Mouse (Mus musculus) right cerebral cortex, postnatal 4 days (tissue): ENCODE results near the gene Slc27a3.
"Not testable (repeated sequence)": the region's sequence is repeated elsewhere in the genome, so short reads cannot be mapped to it uniquely, and the experiment has no call there.

Experiments
- DNase-seq: peaks from one replicate; pipeline ENCODE4 v3.0.0-alpha.2; 2022

Gene Slc27a3

DNA sequence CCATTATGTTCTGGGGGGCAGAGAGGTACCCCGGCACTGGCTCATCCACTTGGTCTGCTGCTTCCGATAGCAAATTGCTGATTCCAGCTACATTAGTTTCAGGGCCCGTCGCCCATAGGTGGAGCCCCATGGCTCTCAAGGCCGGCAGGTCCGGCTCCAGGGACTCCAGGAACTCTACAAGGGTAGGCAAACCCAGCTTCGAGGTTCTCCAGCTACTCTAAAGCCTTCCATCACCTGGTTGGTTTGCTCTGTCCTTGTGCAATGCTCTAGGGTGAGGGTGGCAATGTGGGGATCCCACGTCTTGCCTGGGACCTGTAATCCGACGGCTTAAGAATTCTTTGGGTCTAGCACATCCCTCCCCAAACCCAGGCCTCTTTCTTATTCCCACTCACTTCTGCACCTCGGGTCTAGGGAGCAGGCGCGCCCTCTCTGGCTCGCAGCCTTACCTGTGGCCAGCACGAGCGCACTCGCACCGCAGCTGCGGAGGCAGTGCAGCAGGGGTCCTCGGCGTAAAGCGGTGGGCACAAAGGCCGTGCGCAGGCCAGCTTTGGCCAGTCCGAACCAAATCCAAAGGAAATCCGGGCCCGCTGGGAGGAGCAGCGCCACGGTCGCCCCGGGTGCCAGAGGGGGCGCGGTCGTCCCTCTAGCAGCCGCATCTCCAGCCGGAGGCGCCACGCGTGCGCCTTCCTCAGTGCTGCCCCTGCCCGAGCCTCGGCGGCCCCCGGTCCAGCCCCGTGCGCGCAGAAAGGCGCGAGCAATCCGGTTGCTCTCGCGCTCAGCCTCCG, 820 bp downstream of the Slc27a3 start:
- no peak for DNase-seq

DNA sequence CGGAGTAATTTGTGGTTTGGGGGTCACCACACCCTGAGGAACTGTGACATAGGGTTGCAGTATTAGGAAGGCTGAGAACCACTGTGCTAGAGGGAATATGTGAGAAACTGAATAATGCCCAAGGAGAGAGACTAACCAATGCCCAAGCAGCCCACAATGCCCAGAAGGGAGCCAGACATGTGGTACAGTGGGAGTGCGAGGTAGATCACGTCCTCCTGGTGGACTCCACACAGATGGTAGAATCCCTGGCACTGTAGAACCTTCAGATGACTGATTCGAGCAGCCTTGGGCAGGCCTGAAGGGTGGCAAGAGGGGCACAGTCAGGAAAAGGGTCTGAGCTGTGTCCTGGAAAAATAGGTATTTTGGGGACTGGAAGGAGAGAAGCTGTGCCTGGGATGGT, 1.5 kb downstream of the Slc27a3 start:
- no peak for DNase-seq

DNA sequence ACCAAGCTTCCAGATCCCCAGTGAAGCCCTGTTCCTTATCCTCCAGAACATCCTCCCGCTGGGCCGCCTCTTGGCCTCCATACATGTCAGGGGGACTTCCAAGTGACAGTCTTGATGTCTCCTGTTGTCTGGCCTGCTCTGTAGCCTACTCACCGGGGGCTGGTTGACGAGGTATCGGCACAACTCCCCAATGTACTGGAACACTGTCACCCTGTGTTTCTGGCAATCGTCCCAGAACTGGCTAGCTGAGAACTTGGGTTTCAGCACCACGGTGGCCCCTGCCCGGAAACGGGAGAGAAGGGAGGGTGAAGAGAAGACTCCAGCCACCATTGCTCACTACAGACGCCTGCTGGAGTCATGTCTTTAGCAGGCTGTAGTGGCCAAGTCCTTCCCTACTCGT, 2.3 kb downstream of the Slc27a3 start:
- DNase-seq: peak; percentile 40

DNA sequence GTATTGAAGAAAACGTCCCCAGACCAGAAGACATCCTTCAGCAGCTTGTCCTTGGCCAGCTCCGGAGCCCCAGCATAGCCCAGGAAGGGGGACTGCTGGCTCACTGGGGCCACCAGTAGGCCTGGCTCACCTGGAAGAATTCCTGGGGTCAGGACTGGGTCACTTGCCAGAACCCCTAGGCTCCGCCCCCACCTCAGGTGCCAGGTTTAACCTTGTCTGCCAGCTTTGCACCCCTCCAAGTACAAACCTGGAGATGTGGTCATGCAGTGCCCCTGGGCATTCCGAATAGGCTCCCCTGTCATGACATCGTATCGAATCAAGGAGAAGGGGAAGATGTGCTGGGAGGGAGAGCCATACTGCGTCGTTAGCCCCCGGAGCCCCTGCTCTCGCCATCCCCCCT, 2.9 kb downstream of the Slc27a3 start:
- DNase-seq: no peak

DNA sequence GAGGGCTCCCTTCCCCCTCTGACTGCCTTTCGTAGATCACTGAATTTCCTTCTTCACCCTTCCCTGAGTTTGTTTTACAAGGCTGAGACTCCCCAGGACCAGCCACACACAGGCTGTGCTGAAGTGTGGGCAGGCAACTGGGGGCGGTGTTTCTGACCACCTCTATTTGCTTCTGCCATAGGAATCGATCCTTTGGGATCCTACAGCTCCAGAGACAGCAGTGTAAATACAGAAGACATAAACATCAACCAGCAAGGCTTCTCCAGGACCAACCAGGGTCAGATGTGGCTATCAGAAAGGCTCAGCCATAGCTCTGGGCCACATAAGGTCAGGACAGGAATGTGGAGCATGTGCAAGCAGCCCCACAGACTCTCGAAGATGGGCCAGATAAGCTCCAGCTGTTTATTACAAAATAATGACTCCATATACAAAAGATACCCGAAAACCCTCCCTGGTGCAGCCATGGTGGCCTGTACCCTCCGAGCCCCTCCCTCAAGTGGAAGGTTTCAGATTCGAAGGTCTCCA, 4.8 kb downstream of the Slc27a3 start:
- no peak for DNase-seq

DNA sequence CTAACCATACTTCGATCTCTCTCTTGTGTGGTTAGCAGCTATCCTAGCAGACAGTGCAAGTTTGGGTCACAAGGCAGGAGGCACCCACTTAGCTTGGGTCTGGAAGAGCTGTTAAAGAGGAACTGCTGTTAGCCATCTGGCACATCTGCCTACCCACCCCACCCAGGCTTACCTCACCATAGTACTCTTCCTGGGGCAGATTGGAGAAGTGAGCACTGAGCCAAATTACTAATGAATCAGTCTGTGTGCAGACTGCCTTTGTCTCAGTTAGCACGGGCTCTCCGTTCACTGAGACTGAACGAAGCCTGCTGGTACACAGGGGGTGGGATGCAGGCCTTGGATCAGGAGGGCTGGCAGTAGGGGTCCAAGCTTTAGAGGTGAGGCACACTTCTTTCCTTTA, 6.0 kb downstream of the Slc27a3 start:
- no peak for DNase-seq

DNA sequence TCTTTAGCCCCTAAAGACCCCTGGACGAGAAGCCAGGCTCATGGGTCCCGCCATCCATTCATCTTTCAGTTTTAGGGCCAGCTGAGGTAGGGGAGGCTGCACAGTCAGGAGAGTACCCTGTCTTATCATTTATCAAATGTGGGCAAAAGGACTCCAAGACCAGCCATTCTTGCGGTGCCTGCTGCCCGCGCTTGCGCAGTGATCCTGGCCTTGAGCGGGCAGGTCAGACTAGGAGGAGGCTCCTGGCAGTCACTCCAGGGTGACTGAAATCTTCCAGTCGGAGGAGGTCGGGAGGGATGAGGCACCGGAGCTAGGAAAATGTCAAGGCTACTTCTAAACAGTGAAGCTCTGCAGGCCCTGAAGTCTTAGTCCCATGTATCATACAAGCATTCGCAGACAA, 8.0 kb downstream of the Slc27a3 start:
- DNase-seq: no peak

DNA sequence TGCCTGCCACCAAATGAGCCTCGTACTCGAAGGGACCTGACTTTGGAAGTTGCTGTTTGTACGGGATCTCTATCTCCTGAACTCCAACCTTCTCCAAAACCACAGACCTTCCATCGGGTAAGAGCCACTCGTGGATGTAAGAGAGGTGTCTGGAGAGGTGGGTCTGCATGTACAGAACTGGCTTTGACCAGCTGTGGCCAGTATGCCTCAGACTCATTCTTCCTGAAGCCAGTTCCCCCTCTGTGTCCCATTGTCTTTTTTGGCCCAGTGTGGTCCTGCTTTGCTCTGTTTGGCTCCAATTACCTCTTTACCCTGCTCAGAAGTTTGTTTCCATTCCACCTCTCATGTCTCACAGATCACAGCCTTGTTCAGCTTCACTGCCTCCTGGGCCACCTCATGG, 11.2 kb downstream of the Slc27a3 start:
- DNase-seq: no peak

DNA sequence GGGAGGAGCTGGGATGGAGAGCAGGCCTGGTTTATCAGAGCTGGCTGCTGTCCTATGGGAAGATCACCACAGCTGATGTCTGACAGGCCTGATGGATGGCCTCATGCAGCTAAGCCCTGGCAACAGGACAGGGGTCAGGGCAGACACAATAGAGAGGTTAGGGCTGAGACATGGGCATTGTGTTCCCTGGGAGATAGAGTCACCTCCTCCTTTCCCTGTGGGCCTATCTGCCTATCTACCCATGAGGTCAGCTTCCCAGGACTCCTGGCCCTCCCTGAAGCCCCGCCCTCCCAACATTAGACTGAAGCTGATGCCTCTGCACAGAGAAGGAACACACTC, 13.5 kb downstream of the Slc27a3 start:
- DNase-seq: no peak

DNA sequence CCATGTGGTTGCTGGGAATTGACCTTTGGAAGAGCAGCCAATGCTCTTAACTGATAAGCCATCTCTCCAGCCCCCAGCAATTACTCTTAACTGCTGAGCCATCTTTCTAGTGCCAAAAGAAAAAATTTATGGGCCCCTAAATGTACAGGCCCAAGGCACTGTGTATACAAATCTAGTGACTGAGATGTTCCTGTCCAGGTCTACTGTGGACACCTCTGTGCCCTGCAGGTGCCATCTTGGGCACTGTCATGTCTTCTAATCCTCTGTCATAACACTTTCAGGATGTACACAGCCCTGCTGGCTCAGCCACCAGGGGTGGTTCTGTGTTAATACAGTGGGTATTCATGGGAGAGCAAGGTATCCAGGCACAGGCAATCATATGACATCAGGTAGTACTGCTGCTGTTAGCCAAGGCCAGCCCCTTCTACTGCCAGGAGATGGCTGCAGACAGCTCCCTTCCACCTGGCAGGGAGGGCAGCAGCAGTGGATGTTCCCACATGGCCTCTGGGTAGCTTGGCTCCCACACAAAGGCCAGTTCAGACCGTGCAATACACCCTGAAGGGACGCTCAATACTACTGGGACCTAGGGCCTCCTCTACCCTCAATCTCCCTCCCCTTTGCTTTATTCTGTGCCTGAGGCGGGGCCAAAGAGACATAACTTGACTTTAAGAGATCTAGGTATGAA, 14.0 kb downstream of the Slc27a3 start:
- no peak for DNase-seq

DNA sequence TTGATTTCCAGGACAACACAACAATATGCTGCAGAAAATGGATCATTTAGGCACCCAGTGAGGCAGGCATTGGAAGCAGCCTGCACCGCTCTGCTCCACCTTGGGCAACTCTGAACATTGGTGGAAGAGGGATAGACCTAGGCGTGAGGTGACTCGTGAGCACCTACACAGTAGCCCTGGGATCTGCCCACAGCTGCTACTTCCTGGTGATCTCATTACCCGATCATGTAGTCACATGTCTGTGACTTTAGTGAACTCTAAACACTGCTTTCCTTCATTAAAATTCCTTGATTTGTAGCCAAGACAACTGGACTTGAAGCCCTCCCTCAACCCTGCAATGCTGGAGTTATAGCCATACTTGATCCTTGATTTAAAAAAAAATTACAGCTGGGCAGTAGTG, 15.4 kb downstream of the Slc27a3 start:
- DNase-seq: no peak

DNA sequence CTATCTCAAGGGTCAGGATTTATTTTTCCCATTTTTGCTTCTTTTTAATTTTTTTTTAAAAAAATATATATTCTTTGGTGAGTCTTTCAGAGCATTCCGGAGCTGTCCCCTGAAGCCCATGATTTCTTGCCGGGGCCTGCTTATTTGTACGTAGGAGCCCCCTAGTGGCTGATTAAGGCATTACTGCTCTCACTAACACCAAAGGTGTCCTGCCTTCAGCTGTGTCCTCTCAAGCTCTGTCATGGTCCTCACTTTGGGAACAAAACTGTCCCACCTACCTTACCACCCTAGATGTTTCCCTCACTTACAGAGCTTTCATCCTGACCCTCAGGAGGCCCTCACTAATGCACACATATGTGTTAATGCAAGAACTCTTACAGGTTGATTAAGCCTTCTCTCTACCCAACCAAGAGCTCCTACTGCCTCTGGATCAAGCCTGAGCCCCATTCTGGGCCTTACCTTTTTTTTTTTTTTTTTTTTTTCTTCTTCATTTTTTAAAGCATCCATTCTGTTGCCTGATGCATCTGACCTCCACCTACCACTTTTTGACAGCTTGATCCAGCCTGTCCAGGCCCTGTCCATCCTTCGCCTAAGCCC, 16.2 kb downstream of the Slc27a3 start:
- peak; percentile 85 for DNase-seq

DNA sequence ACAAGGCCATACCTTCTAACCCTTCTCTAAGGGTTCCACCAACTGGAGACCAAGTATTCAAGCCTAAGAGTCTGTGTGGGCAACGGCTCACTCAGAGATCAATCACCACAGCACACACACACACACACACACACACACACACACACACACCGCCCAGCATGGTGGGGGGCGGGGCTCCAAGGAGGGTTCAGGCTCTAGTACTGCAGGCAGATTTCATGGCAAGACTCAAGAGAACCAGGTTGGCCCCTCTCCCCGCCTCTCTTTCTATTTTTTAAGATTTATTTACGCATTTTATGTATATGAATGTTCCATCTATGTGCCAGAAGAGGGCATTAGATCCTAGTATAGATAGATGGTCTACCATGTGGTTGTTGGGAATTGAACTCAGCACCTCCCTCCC, 16.9 kb downstream of the Slc27a3 start:
- no peak for DNase-seq

DNA sequence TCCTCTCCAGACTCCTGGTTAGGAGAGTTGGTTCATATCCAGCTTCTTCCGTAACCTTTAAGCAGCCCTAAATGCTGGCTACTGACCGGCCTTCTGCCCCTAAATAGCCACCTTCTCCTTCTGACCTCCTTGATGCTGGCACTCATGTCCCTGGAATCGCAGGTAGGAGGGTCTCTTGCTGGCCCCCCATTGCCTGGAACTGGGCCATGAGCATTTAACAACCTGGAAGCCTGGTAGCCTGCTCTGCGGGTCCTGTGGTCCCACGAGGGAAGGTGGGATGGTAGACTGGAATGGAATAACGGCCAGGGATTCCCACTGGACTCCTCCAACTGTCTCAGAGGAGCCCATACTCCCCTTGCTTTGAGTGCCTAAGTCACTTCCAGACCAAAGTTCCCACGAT, 17.9 kb downstream of the Slc27a3 start:
- DNase-seq: no peak

DNA sequence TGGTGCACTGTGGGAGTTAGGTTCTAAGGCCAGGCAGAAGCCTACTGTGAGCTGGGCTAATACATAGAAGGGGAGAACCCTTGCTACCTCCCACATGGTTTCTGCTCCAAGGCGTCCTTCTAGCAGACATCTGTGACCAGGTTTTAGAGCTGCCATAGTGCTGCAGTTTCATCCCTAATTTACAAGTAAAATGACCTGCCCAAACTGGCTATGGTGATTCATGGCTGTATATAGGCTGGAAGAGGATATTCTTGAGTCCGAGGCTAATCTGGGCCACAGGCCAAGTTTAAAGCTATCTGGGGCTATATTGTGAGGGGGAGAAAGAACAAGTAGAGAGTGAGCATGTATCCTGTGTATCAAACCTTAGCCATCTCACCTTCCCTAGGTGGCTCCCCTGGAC, 20.7 kb downstream of the Slc27a3 start:
- no peak for DNase-seq

DNA sequence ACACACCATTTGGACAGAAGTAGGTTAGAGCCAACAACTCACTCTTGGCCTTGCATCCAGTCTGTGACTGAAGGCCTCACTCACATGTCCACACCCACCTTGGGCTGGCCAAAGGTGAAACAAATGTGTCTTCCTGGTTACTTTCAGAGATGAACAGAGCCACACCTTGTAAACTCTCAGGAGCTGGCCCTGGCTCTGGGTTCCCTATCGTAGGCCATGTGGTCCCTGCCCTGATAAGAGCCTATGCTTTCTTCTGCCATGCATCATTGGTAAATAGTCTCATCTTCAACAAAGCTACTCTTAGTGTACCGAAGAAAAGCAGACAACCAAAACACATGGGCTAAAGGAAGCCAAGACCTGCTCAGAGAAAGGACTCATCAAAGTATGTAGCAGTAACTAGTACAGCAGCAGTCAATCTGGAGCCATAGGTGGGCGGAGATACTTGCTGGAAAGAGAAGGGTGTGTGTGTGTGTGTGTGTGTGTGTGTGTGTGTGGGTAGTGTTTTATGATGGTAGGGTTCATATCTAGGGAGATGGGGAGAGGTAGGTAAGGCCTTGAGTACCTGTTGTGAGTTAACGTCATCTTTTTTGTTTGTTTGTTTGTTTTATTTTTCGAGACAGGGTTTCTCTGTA, 22.6 kb downstream of the Slc27a3 start:
- DNase-seq: no peak

DNA sequence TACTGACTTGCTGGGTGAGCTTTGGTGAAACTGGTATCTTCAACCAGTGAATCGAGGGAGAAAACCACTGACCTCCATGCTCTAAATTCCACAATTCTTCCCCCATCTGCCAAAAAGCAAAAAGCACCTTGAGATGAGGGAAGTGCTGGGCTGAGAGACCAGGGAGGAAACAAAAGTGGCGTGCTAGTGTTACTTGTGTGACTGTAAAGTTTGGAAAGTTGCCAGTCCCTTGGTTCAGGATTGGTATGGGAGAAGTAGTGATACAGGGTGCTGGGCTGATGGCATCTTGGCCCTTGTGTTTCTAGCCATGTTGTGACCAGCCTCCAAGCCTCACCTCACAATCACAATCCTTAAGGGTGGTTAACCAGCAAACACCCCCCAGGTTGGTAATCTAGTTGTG, 27.4 kb downstream of the Slc27a3 start:
- no peak for DNase-seq

DNA sequence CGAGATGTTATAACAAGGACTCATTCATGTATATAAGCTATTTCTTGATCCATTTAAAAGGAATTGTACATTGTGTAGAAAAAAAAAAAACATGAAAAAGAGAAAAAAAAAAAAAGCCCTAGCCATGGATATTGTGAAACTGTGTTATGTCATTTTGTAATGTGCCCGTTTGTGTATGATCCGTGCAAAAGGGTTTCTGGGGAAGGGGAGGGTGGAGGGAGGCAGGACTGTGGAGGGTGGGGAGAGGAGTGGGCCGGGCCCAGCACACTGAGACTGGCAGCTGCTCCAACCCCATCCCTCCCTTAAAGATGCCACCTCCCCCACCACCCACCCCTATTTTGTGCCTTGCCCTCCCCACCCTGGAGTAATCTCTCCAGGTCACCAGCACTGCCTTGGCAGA, 28.3 kb downstream of the Slc27a3 start:
- DNase-seq: no peak

DNA sequence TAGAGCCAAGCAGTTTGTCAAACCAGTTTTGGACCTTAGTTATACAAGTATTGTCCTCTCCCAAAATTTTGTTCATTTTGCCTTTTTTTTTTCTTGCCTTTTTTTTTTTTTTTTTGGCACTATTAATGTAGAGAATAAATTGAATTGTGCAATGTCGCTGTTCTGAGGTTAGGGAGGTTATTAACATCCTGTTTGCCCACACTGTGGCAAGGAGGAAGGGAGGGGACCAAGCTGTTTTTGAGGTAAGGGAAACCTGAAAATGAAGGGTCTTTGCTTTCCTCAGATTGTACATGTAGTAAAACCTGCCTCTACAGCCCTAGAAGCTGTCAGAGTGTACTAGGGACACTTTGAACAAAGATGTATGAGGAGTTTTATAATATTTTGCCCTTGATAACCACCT, 30.5 kb downstream of the Slc27a3 start:
- DNase-seq: no peak

DNA sequence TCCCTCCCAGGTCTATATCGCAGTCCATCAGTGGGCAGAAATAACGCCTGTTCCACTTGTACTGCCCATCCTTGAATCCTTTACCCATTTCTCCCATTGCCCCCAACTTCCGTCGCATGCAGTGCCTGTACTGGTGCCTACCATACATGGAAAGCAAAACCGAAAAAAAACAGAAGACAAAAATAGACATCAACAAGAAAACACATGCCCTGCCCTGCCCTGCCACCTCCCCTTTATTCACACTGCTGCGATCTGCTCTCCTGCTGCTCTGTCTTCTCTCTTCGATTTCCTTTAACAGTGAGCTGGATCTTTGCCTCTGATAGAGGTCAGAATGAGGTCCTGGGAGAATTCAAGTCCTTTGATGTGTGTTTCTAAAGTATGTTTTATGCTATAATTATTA, 31.8 kb downstream of the Slc27a3 start:
- no peak for DNase-seq

DNA sequence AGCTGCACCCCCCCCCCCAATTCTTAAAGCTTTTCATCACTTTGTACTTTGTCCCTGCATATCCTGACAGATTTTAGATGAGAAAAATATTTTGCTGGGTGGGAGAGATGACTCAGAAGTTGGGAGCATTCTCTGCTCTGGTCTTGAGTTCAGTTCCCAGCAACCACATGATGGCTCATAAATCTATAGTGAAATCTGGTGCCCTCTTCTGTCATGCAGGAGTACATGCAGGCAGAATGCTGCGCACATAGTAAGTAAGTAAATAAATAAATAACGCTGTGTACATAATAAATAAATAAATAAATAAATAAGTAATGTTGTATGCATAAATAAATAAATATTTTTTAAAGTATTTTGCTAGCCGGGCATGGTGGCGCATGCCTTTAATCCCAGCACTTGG, 41.9 kb downstream of the Slc27a3 start:
- DNase-seq: no peak

DNA sequence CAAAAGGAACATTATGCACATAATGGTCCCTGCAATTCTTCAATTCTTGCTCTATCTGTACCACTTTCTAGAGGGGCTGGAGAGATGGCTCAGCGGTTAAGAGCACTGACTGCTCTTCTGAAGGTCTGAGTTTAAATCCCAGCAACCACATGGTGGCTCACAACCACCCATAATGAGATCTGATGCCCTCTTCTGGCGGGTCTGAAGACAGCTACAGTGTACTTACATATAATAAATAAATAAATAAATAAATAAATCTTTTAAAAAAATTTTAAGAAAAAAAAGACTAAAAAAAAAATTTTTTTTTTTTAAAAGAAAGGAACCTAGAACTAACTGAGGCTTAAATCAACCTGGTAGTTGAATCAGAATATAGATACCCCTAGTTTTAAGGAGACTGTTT, 46.9 kb downstream of the Slc27a3 start:
- not testable (repeated sequence) for DNase-seq

DNA sequence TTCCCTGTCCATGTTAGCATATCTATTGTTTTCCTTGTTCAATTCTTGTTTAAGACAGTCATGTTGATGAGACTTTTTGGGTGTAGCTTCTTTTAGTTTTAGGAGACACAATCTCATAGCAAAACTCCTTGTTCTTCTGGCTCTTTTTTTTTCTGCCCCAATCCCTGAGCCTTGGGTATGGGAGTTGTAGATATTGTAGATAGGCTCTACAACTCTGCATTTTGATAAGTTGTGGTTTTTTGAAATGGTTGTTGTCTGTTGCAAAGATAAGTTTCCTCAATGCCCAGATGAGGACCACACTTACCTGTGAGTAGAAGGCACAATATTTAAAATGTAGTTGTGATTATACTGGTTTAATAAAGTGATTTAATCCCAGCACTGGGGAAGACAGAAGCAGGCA, 49.6 kb downstream of the Slc27a3 start:
- no peak for DNase-seq

DNA sequence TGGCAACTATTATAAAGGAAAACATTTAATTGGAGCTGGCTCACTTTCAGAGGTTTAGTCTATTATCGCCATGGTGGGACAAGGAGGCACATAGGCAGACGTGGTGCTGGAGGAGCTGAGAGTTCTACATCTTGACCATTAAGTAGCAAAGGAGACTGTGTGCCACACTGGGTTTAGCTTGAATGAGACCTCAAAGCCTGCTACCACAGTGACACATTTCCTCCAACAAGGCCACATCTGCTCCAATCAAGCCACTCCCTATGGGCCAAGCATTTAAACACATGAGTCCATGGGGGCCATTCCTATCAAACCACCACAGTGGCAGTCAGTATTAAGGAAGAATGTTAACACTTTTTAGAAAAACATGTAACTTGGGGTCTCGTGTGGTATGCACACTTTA, 51.5 kb downstream of the Slc27a3 start:
- DNase-seq: no peak
